Mouse (Mus musculus) megakaryocyte-erythroid progenitor cell, adult 5-6 weeks (primary cell): ENCODE data around the gene Cbarp. TPM values are rescaled to one million over a fixed set of nuclear protein-coding genes. Genes with fewer than 3 reads are reported as not detected.

Experiments used
- ATAC-seq: replicated peaks from 2 replicates; pipeline ENCODE4 v1.8.0; 2016; ENCODE audit warnings: mild to moderate bottlenecking, inconsistent platforms; ENCODE audit not compliant: severe bottlenecking, poor library complexity, low FRiP score, low TSS enrichment
- total RNA-seq, 2 experiments: library from RNA; stranded (forward) in 1 of 2; stranded (reverse) in 1 of 2; fragments of 200-1000, 215-1000 nt in 1 of 2; fragments of >200 nt in 1 of 2; fragmentation: Nextera tagmentation in 1 of 2; gene quantifications; 2 replicates each; pipeline ENCODE4 v1.2.3; 2014 to 2017

The Cbarp gene
- total RNA-seq, 2 experiments from 2014 or later, result 10.5 TPM; not detected in 1

DNA sequence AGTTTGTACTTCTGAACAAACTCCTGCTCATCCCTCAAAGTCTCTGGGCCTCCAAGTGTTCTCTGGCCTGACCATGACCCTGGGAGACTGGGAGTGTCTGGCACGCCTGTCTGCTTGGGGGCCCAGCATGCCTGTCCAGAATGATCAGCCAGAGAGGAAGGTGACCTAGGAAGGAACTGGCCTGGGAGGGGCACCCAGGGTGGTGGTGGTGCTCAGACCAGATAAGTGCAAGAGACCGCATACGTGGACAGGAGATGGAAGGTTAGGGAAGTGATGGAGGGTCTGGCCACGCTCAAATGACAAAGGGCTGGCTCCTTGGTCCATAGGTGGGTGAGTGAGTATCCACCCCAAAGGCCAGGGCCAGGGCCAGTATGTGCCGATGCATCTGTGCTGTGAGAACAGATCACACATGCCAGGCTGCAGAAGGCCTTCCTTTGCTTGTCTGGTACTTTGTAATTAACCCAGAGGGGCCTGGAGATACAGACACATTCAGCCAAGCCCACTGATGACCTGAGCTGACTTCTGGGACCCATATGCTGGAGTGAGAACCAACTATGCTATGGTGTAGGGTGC is 6.6 kb upstream of the Cbarp start:
- no peak for ATAC-seq

DNA sequence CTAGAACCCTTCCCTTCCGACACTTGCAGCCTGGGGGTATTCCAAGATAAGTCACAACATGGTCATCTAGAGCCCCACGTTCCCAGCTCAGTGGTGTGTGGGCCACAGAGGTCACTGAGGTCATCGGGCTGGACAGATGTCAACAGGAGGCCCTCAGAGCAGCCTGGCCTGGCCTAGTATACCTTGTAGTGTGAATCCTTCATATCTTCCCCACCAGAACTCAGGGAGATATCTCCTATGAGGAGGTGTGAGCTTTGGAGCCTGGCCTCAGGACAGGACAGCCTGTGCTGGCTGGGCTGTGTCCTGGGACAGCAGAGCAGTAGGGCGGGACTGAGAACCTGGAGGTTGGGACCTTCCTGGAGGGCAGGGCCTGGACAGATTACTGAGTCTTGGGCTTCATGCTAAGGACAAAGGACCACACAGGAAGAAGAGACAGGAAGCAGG is 6.0 kb upstream of the Cbarp start:
- ATAC-seq, result no peak

DNA sequence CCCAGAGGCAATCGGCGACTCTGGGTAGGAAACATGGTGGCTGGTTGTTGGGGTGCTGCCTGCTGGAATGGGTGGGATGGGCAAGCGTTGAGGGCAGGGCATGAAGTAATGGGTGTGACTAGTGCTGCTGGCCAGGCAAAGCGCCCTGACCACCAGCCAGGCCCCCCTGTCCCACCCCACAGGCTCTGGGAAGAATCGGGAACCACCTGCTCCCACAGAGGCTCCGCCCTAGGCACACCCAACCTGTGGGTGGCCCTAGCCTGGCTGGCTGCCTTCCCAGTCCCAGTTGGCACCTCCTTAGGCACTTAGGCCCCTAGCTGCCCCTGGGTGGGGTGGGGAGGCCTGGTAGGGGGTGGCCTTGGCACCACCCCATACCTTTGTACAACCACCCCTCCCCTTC is 5.3 kb upstream of the Cbarp start:
- ATAC-seq, result no peak

DNA sequence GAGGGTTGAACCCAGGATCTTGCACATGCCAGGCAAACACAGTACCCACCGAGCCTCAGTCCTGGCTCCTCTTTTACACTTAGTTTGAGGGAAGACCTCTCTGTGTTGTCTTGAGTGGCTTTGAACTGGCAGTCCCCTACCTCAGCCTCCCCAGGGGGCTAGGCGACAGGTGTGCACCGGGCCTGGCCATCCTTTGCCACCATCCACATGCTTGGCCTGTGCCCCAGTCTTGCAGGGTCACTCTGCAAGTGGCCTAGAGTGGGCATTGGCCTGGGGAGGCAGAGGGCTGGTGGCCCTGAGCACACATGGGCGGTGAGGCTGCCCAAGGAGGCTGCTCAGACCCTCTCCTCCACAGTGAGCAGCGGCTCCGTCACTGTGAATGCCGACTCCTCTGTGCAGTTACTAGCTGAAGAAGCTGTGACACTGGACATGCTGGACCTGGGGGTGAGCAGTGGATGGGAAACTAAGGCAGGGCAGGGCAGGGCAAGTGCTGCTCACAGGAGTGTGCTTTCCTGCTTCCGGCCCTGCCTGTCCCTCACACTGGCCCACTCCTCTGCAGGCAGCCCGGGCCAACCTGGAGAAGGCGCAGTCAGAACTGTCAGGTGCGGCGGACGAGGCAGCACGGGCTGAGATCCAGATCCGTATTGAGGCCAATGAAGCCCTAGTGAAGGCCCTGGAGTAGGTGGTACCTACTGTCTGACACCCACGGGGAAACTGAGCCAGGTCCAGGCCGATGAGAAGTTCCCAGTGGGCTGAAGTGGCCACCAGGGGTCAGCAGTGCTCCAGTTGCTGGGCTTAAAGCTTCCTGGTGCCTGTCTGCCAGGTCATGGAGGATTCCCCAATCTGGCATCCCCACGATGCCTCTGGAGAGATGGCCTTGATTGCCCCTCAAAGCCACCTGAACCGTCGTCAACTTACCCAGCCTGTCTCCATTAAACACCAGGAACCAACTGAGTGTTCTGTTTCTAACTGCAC is 4.5 kb upstream of the Cbarp start:
- no peak for ATAC-seq

DNA sequence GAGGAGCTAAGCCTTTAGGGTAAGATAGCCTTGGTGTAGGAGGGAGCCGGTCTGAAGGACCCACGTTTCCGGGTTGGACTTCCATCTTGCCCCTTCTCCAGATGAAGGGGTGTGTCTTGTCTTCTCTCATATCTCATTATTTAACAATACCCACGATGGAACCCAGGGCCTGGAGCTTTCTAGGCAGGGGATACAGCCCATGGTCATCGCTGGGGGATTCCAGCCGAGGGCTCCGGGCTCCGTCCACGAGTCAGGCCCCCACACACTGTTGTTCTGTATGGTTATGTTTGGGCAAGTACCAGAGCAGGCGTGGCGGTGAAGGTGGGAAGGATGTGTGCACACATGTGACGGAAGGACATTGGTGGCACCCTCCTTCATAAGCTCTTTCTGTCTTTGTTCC is 3.5 kb upstream of the Cbarp start:
- no peak for ATAC-seq

DNA sequence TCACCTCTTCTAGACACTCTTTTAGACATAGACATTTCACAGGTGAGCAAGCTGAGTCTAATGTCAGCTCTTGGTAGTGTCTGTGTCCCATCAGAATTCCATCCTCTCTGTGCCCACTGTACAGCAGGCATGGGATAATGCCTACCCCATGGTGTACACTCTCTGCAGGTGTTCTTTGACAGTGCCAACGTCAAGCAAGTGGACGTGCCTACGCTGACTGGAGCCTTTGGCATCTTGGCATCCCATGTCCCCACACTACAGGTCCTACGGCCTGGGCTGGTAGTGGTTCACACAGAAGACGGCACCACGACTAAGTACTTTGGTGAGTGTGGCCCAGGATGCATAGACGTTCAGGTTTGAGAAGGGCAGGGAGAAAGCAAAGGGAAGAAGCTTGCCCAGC is 3.0 kb upstream of the Cbarp start:
- ATAC-seq, result no peak

DNA sequence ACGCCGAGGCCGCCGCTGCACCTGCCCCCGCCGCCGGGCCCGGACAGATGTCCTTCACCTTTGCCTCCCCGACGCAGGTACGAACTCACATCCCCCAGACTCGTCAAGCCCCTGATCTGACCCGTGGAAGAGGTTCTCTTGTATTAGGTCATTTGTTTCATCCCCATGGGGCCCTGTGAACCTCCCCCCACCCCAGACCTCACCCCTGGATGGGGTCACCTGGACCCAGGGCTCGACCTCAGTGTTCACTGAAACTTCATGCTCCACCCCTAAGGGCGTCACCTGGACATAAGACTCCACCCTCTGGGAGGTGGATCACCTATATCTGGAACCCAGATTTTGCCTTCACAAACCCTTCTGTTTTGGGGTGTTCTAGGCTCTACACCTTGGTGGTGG is 1.9 kb upstream of the Cbarp start:
- ATAC-seq, result no peak

DNA sequence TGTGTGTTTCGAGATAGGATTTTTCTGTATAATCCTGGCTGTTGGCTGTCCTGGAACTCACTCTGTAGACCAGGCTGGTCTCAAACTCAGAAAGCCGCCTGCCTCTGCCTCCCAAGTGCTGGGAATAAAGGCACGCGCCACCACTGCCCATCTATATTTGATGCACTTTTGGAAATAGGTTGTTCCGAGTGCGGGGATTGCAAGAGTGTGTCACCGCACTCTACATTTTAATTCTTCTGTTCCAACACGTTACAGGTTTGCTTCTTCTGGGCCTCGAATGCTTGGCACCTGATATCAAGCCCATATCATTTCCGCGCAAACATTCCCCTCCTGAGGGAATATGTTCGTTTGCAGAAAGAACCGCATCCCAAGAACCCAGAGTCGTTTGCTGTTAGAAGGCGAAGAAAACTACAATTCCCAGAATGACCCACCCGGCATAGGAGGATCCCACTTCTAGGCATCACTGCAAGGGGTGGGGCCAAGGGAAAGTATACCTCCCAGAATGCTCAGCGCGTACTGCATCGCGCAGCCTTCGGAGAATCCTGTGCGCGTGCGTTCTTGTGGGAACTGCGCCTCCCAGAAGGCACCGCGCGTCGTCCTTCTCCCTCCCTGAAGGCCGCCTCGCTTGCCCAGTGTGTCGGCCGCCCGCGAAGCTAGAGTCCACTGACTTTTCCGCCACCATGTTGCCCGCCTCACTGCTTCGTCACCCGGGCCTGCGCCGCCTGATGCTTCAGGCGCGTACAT is 1.3 kb upstream of the Cbarp start:
- peak; percentile 69 for ATAC-seq

DNA sequence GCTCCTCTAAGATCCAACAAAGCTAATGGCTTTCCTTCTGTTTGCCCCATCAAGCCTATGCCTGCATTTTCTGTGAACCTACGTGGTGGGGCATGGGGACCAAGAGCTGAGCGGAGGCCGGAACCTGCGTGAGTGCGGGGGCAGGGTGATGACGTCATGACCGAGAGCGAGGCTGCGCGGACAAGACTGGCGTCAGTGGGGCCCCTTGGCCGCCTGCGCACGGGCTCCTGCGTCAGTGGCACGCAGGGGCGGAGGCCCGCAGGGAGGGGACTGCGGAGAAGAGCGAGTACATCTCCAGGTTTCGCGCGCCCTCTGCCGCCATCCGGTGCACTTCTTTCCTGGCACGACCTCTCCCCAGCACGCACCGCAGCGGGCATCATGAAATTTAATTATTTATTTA is 608 bp upstream of the Cbarp start:
- peak; percentile 70 for ATAC-seq

DNA sequence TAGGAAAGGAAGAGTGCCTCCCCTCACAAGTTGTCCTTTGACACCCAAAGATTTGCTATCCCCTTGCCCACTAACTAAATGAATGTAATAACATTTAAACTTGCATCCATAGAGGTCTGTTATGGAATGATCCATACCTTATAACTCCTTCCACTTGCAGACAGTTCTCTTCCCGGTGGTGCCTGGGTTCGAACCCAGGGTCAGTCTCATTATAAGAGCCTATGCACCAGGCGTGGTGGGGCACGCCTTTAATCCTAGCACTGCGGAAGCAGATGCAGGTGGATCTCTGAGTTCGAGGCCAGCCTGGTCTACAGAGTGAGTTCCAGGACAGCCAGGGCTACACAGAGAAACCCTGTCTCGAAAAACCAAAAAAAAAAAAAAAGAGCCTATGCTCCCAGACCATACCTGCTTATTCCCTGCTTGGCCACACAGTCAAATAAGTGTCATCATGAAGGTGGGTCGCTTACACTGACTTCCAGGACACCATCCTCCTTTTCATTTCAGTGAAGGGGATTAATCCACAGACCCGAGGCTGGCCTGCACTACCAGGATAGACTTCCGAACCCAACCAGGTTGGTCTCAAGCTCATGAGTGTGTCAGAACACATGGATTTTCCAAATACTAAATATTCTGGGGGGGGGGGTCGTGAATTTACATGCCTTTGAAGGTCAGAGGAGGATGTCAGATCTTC is 515 bp downstream of the Cbarp start:
- no peak for ATAC-seq

DNA sequence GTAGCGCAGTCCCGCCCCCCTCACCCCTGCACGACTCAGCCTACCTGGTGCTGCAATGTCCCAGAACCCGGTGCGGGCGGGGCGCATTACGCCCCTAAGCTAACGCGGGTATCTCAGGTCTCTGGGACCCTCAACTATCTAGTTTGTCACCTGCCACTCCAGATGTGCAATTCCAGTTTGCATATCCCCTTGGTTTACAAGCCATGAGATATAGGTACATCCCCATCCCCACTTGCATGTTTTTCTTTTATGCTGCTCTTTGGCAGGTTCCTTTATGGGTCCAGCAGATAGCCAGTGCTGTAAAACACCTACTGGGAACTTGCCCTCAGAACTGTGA is 1.2 kb downstream of the Cbarp start:
- no peak for ATAC-seq

DNA sequence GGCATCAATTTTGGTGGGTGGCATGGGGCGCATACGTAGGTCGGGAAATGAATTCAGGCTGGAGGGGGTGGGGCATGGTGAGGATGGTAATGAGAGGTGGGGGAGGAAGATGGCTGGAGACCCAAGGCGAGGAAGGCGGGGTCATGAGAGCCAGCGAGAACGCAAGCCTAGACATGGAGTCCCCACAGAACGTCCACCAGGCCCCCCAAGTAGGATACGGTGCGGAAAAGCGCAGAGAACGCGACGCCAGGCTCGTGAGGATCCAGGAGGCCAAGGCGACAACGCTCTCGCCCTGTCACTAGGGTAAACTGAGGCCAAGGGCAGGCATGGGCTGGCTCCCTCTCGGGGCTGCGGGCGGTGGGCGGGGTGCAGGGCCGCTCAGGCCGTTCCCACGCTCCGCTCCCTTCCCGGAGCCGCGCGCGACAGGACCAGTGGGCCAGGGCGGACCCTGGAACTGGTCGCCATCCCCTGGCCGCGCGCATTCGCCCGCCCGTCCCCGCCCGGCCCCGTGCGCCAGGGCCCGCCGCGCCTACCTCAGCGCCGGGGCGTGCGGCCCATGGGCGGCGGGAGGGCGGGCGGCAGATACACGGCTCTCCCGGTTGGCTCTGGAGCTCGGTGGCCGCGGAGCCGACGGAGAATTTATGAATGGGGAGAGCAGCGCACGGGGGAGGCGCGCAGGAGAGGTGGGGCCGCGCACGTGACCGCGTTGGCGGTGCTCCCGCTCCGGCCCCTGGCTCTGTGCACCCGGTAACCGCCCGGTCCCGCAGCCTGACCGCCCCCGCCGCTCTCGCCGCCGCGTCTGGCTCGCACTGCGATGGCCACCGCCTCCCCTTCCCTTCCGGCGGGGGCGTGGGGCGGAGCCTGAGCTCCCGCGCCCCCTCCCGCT is 1.8 kb downstream of the Cbarp start, which contains the start of gene Atp5d:
Atp5d (plus strand) TSS at position 80 of the 886 bp plus-strand sequence.
- no peak for ATAC-seq

DNA sequence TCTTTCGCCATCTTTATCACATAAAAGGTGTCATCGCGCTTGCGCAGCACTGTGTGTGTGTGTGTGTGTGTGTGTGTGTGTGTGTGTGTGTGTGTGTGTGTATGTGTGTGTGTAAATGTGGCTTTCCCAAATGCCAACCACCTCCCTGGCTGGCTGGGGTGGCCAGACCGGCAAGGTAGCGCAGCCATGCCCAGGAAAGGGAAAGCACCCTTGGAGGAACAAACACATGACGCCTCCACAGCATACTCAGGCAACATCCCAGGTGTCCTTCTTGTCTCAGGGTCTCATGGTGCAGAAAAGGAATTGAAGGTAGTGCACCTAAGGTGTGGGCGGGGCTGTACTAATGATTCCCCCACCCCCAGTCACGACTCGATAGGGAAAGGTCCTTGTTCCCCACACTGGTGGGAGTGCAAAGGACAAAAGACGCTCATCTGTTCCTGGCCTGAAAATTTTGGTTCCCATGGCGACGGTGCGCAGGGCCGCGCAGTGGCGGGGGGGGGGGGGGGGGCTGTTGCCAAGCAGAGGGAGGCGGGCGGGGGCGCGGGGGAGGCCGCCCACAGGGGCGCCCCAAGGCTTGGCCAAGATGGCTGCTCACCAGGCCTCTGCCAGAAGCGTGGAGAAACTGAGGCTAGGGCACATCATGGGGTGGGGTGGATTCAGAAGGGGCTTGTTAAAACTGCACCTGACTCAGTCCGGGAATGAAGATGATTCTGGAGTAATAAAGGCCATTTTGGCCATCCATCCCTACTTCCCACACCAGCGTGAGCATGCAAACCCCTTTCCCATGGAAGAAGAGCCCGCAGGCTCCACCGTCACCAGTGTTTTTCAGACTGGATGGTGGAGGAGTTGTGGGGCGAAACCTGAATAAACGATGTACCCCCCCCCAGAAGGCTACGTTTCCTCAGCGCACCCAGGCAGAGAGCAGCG is 2.7 kb downstream of the Cbarp start:
- no peak for ATAC-seq

DNA sequence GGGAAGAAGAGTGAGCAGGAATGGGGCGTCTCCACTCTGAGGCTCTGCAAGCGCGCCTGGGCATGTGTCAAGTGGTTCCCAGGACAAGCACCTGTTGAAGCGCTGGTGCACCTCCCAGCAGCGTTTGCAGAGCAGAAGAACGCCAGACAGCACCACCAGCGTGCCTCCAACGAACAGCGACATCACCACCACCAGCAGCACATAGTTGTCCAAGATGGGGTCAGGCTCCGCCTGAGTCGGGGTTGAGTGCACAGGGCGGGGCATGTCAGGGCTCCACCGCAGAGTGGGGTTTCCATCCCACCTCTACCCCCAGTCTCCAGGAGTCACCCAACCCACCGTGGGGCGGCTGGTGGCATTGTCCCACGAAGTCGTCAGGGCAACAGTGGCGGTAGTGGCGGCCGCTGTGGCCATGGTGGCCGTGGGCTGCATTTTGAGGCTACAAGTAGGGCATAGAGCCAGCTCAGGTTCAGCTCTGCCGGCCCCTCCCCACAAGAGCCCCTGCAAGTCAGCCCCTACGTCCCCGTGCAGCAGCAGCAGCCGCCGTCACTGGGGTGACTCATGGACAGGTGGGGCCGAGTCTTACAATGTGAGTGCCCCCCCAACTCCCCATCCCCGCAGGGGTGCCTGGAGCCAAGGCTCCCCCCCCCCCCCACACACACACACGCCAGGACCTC is 3.5 kb downstream of the Cbarp start:
- ATAC-seq, result no peak

DNA sequence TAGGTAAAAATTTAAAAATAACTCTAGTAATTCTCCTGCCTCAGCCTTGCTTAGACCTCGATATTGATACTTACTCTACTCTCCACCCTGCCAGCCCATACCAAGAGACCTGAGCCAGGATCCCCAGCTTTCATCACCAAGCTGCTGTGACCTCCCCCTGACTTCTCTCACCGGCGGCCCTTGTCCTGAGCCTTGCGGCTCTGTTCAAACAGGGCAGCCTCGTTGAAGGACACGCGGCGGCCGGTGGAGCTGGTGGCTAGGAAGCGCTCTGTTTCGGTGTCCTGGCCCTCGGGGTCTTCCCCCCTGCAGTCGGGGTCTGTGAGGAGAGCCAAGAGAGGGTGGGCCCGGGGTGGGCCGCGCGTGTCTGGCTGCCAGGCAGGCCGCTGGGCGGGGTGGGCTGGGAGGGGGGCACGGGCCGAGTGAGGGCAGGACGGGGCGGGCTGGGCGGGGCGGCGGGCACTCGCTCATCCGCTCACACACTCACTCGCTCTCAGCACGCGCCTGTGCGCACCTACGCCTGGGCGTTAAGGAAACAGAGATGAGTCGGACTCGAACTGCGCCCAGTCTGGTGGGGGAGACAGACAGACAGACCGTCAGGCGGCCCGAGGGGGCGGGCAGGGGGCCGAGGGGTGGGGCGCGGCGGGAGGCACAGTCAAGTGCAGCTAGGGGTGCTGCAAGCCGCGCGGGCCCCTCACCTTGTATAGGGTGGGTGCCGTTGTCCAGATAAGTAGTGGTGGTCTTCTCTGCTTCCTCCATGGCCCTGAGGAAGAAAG is 4.3 kb downstream of the Cbarp start:
- ATAC-seq, result no peak

DNA sequence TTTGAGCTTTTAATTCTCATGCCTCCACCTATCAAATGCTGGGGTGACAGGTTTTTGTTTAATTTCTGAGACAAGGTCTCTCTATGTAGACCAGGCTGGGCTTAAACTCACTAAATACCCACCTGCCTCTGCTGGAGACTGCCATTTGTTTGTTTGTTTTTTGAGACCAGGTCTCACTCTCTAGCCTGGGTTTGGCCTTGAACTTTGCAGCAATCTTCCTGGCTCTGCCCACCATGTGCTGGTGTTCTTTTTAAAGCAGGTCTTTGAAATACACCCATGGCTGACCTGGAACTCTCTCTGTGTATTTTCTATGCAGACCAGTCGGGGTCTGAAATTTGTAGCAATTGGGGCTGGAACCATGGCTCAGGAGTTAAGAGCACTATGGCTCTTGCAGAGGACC is 5.0 kb downstream of the Cbarp start:
- ATAC-seq, result no peak

DNA sequence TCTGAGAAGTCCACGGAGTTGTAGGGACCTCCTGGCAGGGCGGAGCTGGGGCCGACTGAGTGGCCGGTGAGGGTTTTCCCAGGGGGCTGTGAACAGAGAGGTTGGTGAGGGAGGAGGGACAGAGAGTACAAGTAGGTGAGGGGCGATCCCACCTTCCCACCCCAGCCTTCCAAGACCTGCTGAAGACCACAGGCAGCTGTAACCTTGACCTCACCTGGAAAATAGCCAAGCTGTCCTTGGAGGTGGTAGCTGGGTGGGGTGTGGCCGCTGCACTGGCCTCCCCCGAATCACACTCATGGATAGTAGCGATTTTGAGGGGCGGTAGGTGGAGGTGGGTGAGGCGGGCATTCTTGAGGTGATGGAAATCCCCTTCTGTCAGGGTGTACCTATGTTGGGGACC is 5.5 kb downstream of the Cbarp start:
- ATAC-seq, result no peak
